Mouse (Mus musculus): ENCODE measurements around the gene Daam1. TPM values are rescaled to one million over a fixed set of nuclear protein-coding genes. Genes with fewer than 3 reads are reported as not detected.

Daam1 gene
- polyA plus RNA-seq, 1 experiment from 2014 or later = 19.9 TPM

DNA sequence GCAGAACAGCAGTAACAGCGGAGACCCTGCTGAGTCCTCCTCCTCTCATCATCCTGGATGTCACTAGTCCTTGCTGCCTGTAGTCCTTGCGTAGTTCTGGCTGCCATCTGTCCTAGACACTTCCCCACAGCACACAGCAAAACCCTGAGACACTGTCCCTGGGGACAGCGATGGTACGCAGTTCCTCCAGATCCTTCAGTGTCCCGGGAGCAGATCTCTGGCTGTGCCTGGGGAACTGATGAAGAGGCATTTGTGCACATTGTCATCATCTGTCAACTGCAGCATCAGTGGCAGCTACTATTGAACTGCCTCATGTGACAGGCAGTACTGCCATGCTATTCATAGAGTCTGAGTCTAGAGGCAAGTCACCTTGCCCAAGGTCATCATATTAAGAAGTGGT is 107.6 kb downstream of the Daam1 start:
- ATAC-seq (ENCODE audit: low FRiP score) (no peak), DNase-seq (ENCODE audit: low spot score, missing footprints) (no peak)
- no peaks in the 10 kb centered on the region for H3K4me1 ChIP-seq (ENCODE audit: control insufficient read depth, insufficient read depth, low read length)
- H3K4me2 ChIP-seq = no peak overlapping the region
- WGBS = 88% methylated on average over 5 of the region's 5 CpGs
- no peaks in the 10 kb centered on the region for H3K9me3 ChIP-seq (ENCODE audit: control insufficient read depth, low read length)
- no peaks in the 10 kb centered on the region for H3K27me3 ChIP-seq (ENCODE audit: control insufficient read depth, insufficient read depth, low read length)
- H3K4me3 ChIP-seq (ENCODE audit: low read depth, low read length) = no peak overlapping the region
- no peak overlapping the region for H3K27ac ChIP-seq (ENCODE audit: low read depth, low read length)
- no peaks in the 10 kb centered on the region; the same call in 1 of the 2 replicates for H3K36me3 ChIP-seq (ENCODE audit: control insufficient read depth, insufficient read depth, low read length)
- H3K9ac ChIP-seq (ENCODE audit: low read length) = no peak overlapping the region

DNA sequence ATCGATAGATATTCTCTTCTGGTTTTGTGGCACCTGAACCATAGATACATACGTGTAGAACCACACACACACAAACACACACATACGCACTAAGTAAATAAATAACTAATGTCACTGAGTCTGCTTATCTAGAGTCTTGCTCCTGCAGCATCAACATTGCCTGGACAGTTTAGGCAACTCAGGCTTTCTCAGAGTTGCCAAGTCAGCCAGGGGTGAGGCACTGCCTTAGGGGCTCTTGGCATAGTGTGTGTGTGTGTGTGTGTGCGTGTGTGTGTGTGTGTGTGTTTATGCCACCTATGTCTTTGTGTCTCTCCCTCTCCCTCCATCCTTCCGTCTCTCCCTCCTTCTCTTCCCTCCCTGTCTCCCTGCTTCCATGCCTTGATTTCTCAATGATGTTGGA is 110.4 kb downstream of the Daam1 start:
- no peak overlapping the region for H3K27ac ChIP-seq (ENCODE audit: low read depth, low read length)
- no peaks in the 10 kb centered on the region for H3K27me3 ChIP-seq (ENCODE audit: control insufficient read depth, insufficient read depth, low read length)
- no peak for DNase-seq (ENCODE audit: low spot score, missing footprints)
- WGBS = 96% methylated on average over 5 of the region's 5 CpGs
- H3K36me3 ChIP-seq (ENCODE audit: control insufficient read depth, insufficient read depth, low read length) = peaks cover 8% of the 10 kb centered on the region
- H3K4me2 ChIP-seq = no peak overlapping the region
- H3K9me3 ChIP-seq (ENCODE audit: control insufficient read depth, low read length) = no peaks in the 10 kb centered on the region
- no peak for ATAC-seq (ENCODE audit: low FRiP score)
- H3K4me1 ChIP-seq (ENCODE audit: control insufficient read depth, insufficient read depth, low read length) = no peaks in the 10 kb centered on the region
- no peak overlapping the region for H3K9ac ChIP-seq (ENCODE audit: low read length)
- no peak overlapping the region for H3K4me3 ChIP-seq (ENCODE audit: low read depth, low read length)

DNA sequence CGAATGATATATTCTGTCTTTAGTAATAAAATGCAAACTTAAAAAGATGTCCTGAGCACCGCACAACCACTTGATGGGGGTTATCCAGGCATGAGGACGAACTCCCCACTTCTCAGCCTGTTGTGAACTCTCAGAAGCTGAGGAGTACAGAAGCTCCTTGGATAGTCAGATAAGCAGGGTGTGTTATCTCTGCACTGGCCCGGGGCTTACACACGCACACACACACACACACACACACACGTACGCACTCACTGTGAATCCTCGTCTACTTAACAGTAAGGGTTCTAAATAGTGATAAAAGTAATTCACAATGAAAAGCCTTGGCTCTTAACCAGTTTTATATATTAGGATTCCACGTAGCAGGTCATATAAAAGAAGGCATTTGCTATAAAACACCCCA is 112.2 kb downstream of the Daam1 start:
- no peak overlapping the region for H3K27ac ChIP-seq (ENCODE audit: low read depth, low read length)

DNA sequence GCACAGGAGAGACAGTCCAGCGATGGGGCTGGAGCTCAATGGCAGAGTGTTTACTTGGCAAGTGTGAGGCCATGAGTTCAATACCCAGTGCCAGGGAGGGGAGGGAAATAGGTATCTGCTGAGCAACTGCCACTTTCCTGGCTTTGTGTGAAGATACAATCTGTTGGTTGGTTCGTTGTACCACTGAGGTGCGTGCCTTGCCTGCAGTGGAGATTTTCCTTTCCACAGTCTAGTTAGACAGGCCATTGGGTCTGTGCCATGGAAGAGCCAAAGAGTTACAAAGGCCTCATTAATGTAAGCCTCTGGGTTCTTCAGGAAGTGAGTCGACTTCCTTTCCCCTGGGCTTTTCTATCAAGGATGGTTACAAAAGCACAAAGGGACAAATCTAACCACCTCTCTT is 112.8 kb downstream of the Daam1 start:
- Histone ChIP-seq H3K4me2 (no peak overlapping the region), H3K9me3 (ENCODE audit: control insufficient read depth, low read length) (no peaks in the 10 kb centered on the region), H3K27me3 (ENCODE audit: control insufficient read depth, insufficient read depth, low read length) (no peaks in the 10 kb centered on the region), H3K27ac (ENCODE audit: low read depth, low read length) (no peak overlapping the region), H3K36me3 (ENCODE audit: control insufficient read depth, insufficient read depth, low read length) (peaks cover 8% of the 10 kb centered on the region), H3K9ac (ENCODE audit: low read length) (no peak overlapping the region), H3K4me3 (ENCODE audit: low read depth, low read length) (no peak overlapping the region), H3K4me1 (ENCODE audit: control insufficient read depth, insufficient read depth, low read length) (no peaks in the 10 kb centered on the region)
- 97% methylated on average over 4 of the region's 4 CpGs for WGBS
- DNase-seq (ENCODE audit: low spot score, missing footprints) = no peak
- ATAC-seq (ENCODE audit: low FRiP score) = no peak

More for the DNA sequence above, 112.2 kb downstream of the Daam1 start:
- H3K36me3 ChIP-seq (ENCODE audit: control insufficient read depth, insufficient read depth, low read length) = peaks cover 8% of the 10 kb centered on the region
- no peaks in the 10 kb centered on the region for H3K9me3 ChIP-seq (ENCODE audit: control insufficient read depth, low read length)
- H3K4me1 ChIP-seq (ENCODE audit: control insufficient read depth, insufficient read depth, low read length) = no peaks in the 10 kb centered on the region
- ATAC-seq (ENCODE audit: low FRiP score) (no peak), DNase-seq (ENCODE audit: low spot score, missing footprints) (no peak)
- H3K27me3 ChIP-seq (ENCODE audit: control insufficient read depth, insufficient read depth, low read length) = no peaks in the 10 kb centered on the region
- no peak overlapping the region for H3K4me3 ChIP-seq (ENCODE audit: low read depth, low read length)
- no peak overlapping the region for H3K9ac ChIP-seq (ENCODE audit: low read length)
- WGBS = 93% methylated on average over 9 of the region's 9 CpGs
- no peak overlapping the region for H3K4me2 ChIP-seq

DNA sequence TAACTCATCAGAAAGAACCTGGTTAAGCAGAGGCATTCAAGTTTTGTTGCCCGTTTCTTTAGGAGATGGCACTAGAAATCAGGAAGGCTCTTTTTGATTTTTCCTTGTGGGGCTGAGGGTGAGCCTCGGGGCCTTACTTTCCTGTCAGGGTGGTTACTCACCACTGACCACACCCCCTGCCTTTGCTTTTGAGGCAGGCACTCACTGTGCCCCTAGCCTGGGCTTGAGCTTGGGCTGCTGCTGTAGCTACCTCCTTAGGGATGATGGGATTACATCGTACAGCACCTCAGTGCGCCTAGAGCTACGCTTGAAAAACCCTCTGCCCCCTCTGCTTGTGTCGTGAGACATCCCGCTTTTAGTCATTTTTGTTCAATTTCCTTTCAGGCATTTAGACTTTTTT is 115.0 kb downstream of the Daam1 start:
- no peak overlapping the region for H3K27ac ChIP-seq (ENCODE audit: low read depth, low read length)
- WGBS = 82% methylated on average over 7 of the region's 7 CpGs
- no peak overlapping the region for H3K9ac ChIP-seq (ENCODE audit: low read length)
- H3K4me1 ChIP-seq (ENCODE audit: control insufficient read depth, insufficient read depth, low read length) = no peaks in the 10 kb centered on the region
- H3K4me2 ChIP-seq = no peak overlapping the region
- no peak overlapping the region for H3K4me3 ChIP-seq (ENCODE audit: low read depth, low read length)
- H3K27me3 ChIP-seq (ENCODE audit: control insufficient read depth, insufficient read depth, low read length) = no peaks in the 10 kb centered on the region
- DNase-seq (ENCODE audit: low spot score, missing footprints) (no peak), ATAC-seq (ENCODE audit: low FRiP score) (no peak)
- H3K36me3 ChIP-seq (ENCODE audit: control insufficient read depth, insufficient read depth, low read length) = peaks cover 10% of the 10 kb centered on the region
- H3K9me3 ChIP-seq (ENCODE audit: control insufficient read depth, low read length) = no peaks in the 10 kb centered on the region

DNA sequence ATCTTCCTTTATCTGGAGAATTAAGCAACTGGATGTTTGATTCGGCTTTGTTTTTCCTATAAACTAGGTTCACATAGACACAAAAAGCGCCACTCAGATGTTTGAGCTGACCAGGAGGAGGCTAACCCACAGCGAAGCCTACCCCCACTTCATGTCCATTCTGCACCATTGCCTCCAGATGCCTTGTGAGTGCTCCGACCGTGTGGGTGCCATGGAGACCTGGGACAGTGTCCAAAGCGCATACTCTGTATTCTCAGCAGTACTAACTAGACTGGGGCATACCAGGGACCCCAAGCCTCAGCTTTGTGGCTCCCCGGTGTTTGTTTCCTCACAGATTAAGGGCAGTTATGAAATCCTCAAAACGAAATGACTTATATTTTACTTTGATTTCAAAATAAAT is 115.6 kb downstream of the Daam1 start:
- ATAC-seq (ENCODE audit: low FRiP score) (no peak), DNase-seq (ENCODE audit: low spot score, missing footprints) (no peak)
- Histone ChIP-seq H3K4me2 (no peak overlapping the region), H3K9me3 (ENCODE audit: control insufficient read depth, low read length) (no peaks in the 10 kb centered on the region), H3K9ac (ENCODE audit: low read length) (no peak overlapping the region), H3K27me3 (ENCODE audit: control insufficient read depth, insufficient read depth, low read length) (no peaks in the 10 kb centered on the region), H3K4me3 (ENCODE audit: low read depth, low read length) (no peak overlapping the region), H3K36me3 (ENCODE audit: control insufficient read depth, insufficient read depth, low read length) (peaks cover 14% of the 10 kb centered on the region), H3K27ac (ENCODE audit: low read depth, low read length) (no peak overlapping the region), H3K4me1 (ENCODE audit: control insufficient read depth, insufficient read depth, low read length) (no peaks in the 10 kb centered on the region)
- 85% methylated on average over 8 of the region's 8 CpGs for WGBS

DNA sequence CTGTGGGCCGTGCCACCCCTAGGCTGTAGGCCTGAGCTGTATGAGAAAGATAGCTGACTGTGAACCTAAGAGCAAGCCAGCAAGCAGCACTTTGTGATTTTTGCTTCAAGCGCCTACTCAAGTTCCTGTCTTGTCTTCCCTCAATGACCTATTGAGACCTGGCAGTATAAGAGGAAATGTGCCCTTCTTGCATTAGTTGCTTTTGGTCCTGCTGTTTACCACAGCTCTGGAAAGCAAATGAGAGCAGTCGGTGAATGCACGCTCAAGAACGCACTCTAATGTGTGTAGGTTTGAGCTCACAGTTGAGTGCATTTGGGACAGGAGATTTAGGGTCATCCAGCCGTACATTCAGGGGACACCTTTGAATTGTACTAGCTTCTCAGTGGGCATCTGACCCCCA is 118.1 kb downstream of the Daam1 start:
- no peak overlapping the region for H3K27ac ChIP-seq (ENCODE audit: low read depth, low read length)
- H3K36me3 ChIP-seq (ENCODE audit: control insufficient read depth, insufficient read depth, low read length) = peaks cover 21% of the 10 kb centered on the region
- no peak overlapping the region for H3K4me2 ChIP-seq
- no peak overlapping the region for H3K4me3 ChIP-seq (ENCODE audit: low read depth, low read length)
- no peaks in the 10 kb centered on the region; the same call in 1 of the 2 replicates for H3K4me1 ChIP-seq (ENCODE audit: control insufficient read depth, insufficient read depth, low read length)
- H3K9ac ChIP-seq (ENCODE audit: low read length) = no peak overlapping the region
- 91% methylated on average over 6 of the region's 6 CpGs for WGBS
- DNase-seq (ENCODE audit: low spot score, missing footprints) = no peak
- no peaks in the 10 kb centered on the region for H3K27me3 ChIP-seq (ENCODE audit: control insufficient read depth, insufficient read depth, low read length)
- no peaks in the 10 kb centered on the region for H3K9me3 ChIP-seq (ENCODE audit: control insufficient read depth, low read length)
- no peak for ATAC-seq (ENCODE audit: low FRiP score)

DNA sequence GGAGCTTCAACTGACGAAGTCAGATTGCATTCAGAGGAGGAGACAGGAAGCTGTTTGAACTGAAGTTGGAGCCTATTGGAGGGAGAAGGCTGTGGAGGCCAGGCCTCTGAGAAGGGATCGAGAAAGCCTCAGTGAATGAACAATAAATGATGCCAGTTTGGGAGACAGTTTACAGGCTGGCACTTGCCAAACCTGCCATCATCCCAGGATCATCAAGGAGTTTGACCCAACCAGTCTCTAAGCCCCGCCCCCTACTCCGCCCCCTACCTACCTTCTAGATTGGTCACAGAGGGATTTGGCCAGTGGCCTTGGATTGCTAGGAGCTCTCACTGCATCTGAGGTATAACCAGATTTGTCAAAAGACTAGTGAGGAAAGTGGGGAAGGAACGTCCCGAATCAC is 118.7 kb downstream of the Daam1 start:
- H3K4me3 ChIP-seq (ENCODE audit: low read depth, low read length) = no peak overlapping the region
- H3K27me3 ChIP-seq (ENCODE audit: control insufficient read depth, insufficient read depth, low read length) = no peaks in the 10 kb centered on the region
- peaks cover 15% of the 10 kb centered on the region for H3K36me3 ChIP-seq (ENCODE audit: control insufficient read depth, insufficient read depth, low read length)
- H3K4me1 ChIP-seq (ENCODE audit: control insufficient read depth, insufficient read depth, low read length) = no peaks in the 10 kb centered on the region; the same call in 1 of the 2 replicates
- H3K4me2 ChIP-seq = no peak overlapping the region
- ATAC-seq (ENCODE audit: low FRiP score) (no peak), DNase-seq (ENCODE audit: low spot score, missing footprints) (no peak)
- H3K9me3 ChIP-seq (ENCODE audit: control insufficient read depth, low read length) = no peaks in the 10 kb centered on the region
- WGBS = 93% methylated on average over 6 of the region's 6 CpGs
- no peak overlapping the region for H3K9ac ChIP-seq (ENCODE audit: low read length)
- H3K27ac ChIP-seq (ENCODE audit: low read depth, low read length) = no peak overlapping the region

DNA sequence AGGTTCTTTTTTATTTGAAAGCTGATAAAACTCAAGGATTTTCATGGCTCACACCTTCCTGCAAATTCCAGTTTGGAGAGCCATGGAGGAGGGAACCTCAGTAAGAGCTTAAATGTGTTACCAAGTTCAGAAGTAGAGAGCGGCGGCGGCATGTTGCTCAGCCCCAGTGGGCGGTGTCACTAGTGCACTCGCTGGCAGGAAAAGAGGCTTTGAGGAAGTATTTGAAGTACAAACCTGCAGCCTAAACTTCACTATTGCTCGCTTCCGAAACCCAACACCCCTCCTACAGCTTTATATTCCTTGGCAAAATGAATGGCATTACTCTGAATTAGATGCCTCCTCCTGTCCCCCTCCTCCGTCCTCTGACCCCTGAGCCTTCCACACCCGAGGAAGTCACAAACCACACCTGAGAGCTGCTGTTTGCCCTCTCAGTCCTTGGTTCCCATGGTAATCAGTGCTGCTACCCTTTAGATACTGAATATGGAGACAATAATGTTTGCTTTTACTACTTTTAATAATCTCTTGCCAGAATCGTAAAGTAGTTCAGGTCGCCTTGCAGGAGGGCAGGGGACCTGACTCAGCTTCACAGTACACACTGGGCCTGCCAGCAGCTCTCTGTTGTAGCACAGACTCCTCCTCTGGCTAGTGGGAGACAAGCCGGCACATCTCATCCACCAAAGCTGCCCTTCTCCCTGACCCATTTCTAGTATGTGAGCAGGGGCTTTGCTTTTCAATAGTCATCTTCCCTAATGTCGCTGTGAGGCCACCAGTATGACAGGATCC is 119.4 kb downstream of the Daam1 start:
- H3K9me3 ChIP-seq (ENCODE audit: control insufficient read depth, low read length) = no peaks in the 10 kb centered on the region
- 86% methylated on average over 13 of the region's 13 CpGs for WGBS
- ATAC-seq (ENCODE audit: low FRiP score) (no peak), DNase-seq (ENCODE audit: low spot score, missing footprints) (no peak)
- no peak overlapping the region for H3K27ac ChIP-seq (ENCODE audit: low read depth, low read length)
- no peaks in the 10 kb centered on the region; the same call in 1 of the 2 replicates for H3K4me1 ChIP-seq (ENCODE audit: control insufficient read depth, insufficient read depth, low read length)
- H3K4me3 ChIP-seq (ENCODE audit: low read depth, low read length) = no peak overlapping the region
- no peak overlapping the region for H3K4me2 ChIP-seq
- peaks cover 15% of the 10 kb centered on the region for H3K36me3 ChIP-seq (ENCODE audit: control insufficient read depth, insufficient read depth, low read length)
- no peak overlapping the region for H3K9ac ChIP-seq (ENCODE audit: low read length)
- no peaks in the 10 kb centered on the region for H3K27me3 ChIP-seq (ENCODE audit: control insufficient read depth, insufficient read depth, low read length)

Data from midbrain, embryonic 11.5 days (tissue).